Mouse (Mus musculus) embryonic facial prominence, embryonic 13.5 days (tissue): ENCODE results near the gene Vmn1r16. TPM values are rescaled to one million over a fixed set of nuclear protein-coding genes. Genes with fewer than 3 reads are reported as not detected.
"Not testable (repeated sequence)": the region's sequence is repeated elsewhere in the genome, so short reads cannot be mapped to it uniquely, and the experiment has no call there.

Source experiments
- ATAC-seq: fragments of 200-750 bp; cut with Nextera tagmentation; 2 replicates; pipeline ENCODE4 v1.8.0; 2017; ENCODE audit warnings: low read depth; ENCODE audit not compliant: insufficient number of reproducible peaks, insufficient read depth, low FRiP score, low TSS enrichment
- H3K27ac ChIP-seq: fragments of 300-500 bp; sonication (generic); 2 replicates; pipeline ENCODE4 v1.5.1; 2015; ENCODE audit warnings: moderate library complexity, mild to moderate bottlenecking, inconsistent platforms
- H3K27me3 ChIP-seq: fragments of 300-500 bp; sonication (generic); 2 replicates; pipeline ENCODE4 v1.6.1; 2015; ENCODE audit warnings: mild to moderate bottlenecking, inconsistent platforms
- H3K36me3 ChIP-seq: fragments of 300-500 bp; sonication (generic); 2 replicates; pipeline ENCODE4 v1.6.1; 2015; ENCODE audit warnings: mild to moderate bottlenecking, inconsistent platforms
- H3K4me1 ChIP-seq: fragments of 300-500 bp; sonication (generic); 2 replicates; pipeline ENCODE4 v1.6.1; 2015; ENCODE audit warnings: inconsistent platforms
- H3K4me2 ChIP-seq: fragments of 300-500 bp; sonication (generic); 2 replicates; pipeline ENCODE4 v1.6.1; 2015; ENCODE audit warnings: moderate library complexity, mild to moderate bottlenecking, inconsistent platforms
- H3K4me3 ChIP-seq: fragments of 300-500 bp; sonication (generic); 2 replicates; pipeline ENCODE4 v1.5.1; 2015; ENCODE audit warnings: mild to moderate bottlenecking, inconsistent platforms
- H3K9ac ChIP-seq: fragments of 300-500 bp; sonication (generic); 2 replicates; pipeline ENCODE4 v1.6.1; 2015; ENCODE audit warnings: mild to moderate bottlenecking, inconsistent platforms
- H3K9me3 ChIP-seq: fragments of 300-500 bp; sonication (generic); 2 replicates; pipeline ENCODE4 v1.6.1; 2016; ENCODE audit warnings: inconsistent platforms
- WGBS: fragments of 180-500 bp; shearing (Covaris S2); methylation state at CpG from one replicate; pipeline ENCODE4 v1.1.7; 2015; ENCODE audit warnings: mixed read lengths; 5-methylcytosine and 5-hydroxymethylcytosine counted together
- polyA plus RNA-seq: library from polyadenylated mRNA; unstranded; fragments of >200 nt; fragmentation: Nextera tagmentation; extraction: Ambion mirVana; gene quantifications from 2 replicates; pipeline ENCODE4 v1.2.1, GENCODE M21; 2015

Vmn1r16 gene
- not detected in 2 replicates for polyA plus RNA-seq

- no peak within 1 kb of the TSS for H3K4me3 ChIP-seq
- 73% methylated on average over 3 of the region's 3 CpGs for WGBS
- no peak for ATAC-seq
- no peaks in the 10 kb centered on the region for H3K9me3 ChIP-seq
- H3K27ac ChIP-seq, result no peak within 1 kb of the TSS
- H3K4me1 ChIP-seq, result no peaks in the 10 kb centered on the region
- H3K4me2 ChIP-seq, result no peak within 1 kb of the TSS
- no peak within 1 kb of the TSS for H3K9ac ChIP-seq
- no peaks in the 10 kb centered on the region for H3K27me3 ChIP-seq
- no peaks in the 10 kb centered on the region for H3K36me3 ChIP-seq
These were observed at the start of gene Vmn1r16 for GRCm38 (mm10) chr6:57329394-57329793. Vmn1r16 (minus strand) TSS chr6:57329494.

GRCm38 (mm10) chr6:57367496-57367895, 38.2 kb upstream of the Vmn1r16 start:
- Histone ChIP-seq H3K4me3 (no peak overlapping the region), H3K27me3 (no peaks in the 10 kb centered on the region), H3K27ac (no peak overlapping the region), H3K4me1 (no peaks in the 10 kb centered on the region), H3K9ac (no peak overlapping the region), H3K4me2 (no peak overlapping the region), H3K9me3 (no peaks in the 10 kb centered on the region), H3K36me3 (no peaks in the 10 kb centered on the region)
- no peak for ATAC-seq
- 84% methylated on average over 1 of the region's 1 CpGs for WGBS

- WGBS, result 78% methylated on average over 1 of the region's 1 CpGs
- not testable (repeated sequence) for H3K4me2 ChIP-seq
These were observed 36.6 kb upstream of the Vmn1r16 start for GRCm38 (mm10) chr6:57365866-57366265.

GRCm38 (mm10) chr6:57363627-57364026, 34.3 kb upstream of the Vmn1r16 start, which contains the start of gene Vmn1r17:
Vmn1r17 (minus strand) TSS chr6:57363727.
- no peak for ATAC-seq
- no peaks in the 10 kb centered on the region for H3K36me3 ChIP-seq
- no peak within 1 kb of the TSS for H3K4me3 ChIP-seq
- 88% methylated on average over 1 of the region's 1 CpGs for WGBS
- H3K4me2 ChIP-seq, result no peak within 1 kb of the TSS
- no peaks in the 10 kb centered on the region for H3K9me3 ChIP-seq
- H3K4me1 ChIP-seq, result no peaks in the 10 kb centered on the region
- H3K9ac ChIP-seq, result no peak within 1 kb of the TSS
- H3K27ac ChIP-seq, result no peak within 1 kb of the TSS
- H3K27me3 ChIP-seq, result no peaks in the 10 kb centered on the region

More at GRCm38 (mm10) chr6:57365866-57366265, 36.6 kb upstream of the Vmn1r16 start:
- not testable (repeated sequence) for H3K4me3 ChIP-seq, H3K9ac ChIP-seq, H3K9me3 ChIP-seq, H3K36me3 ChIP-seq, ATAC-seq, H3K4me1 ChIP-seq, H3K27me3 ChIP-seq, H3K27ac ChIP-seq

- Histone ChIP-seq H3K27me3 (no peaks in the 10 kb centered on the region), H3K4me3 (no peak overlapping the region), H3K9me3 (no peaks in the 10 kb centered on the region), H3K27ac (no peak overlapping the region), H3K9ac (no peak overlapping the region), H3K36me3 (no peaks in the 10 kb centered on the region), H3K4me2 (no peak overlapping the region), H3K4me1 (no peaks in the 10 kb centered on the region)
- 70% methylated on average over 2 of the region's 2 CpGs for WGBS
- ATAC-seq, result no peak
These were observed 27.6 kb upstream of the Vmn1r16 start for GRCm38 (mm10) chr6:57356864-57357263.

- no peaks in the 10 kb centered on the region for H3K36me3 ChIP-seq
- no peaks in the 10 kb centered on the region for H3K9me3 ChIP-seq
- no peaks in the 10 kb centered on the region for H3K27me3 ChIP-seq
- H3K4me1 ChIP-seq, result no peaks in the 10 kb centered on the region
- no peak overlapping the region for H3K9ac ChIP-seq
- no peak for ATAC-seq
- H3K4me2 ChIP-seq, result no peak overlapping the region
- H3K27ac ChIP-seq, result no peak overlapping the region
- no peak overlapping the region for H3K4me3 ChIP-seq
These were observed 3.1 kb downstream of the Vmn1r16 start for GRCm38 (mm10) chr6:57326176-57326575.

GRCm38 (mm10) chr6:57278952-57279351, 50.3 kb downstream of the Vmn1r16 start:
- H3K27ac ChIP-seq, result no peak overlapping the region
- no peaks in the 10 kb centered on the region for H3K9me3 ChIP-seq
- no peak for ATAC-seq
- no peak overlapping the region for H3K4me3 ChIP-seq
- H3K4me2 ChIP-seq, result no peak overlapping the region
- H3K36me3 ChIP-seq, result no peaks in the 10 kb centered on the region
- no peaks in the 10 kb centered on the region for H3K27me3 ChIP-seq
- H3K9ac ChIP-seq, result no peak overlapping the region
- H3K4me1 ChIP-seq, result no peaks in the 10 kb centered on the region

- ATAC-seq, result no peak
These were observed 56.8 kb downstream of the Vmn1r16 start for GRCm38 (mm10) chr6:57272517-57272916.

GRCm38 (mm10) chr6:57271881-57272280, 57.4 kb downstream of the Vmn1r16 start:
- Histone ChIP-seq H3K9me3 (no peaks in the 10 kb centered on the region), H3K4me2 (no peak overlapping the region), H3K9ac (no peak overlapping the region), H3K4me3 (no peak overlapping the region), H3K27ac (no peak overlapping the region), H3K36me3 (no peaks in the 10 kb centered on the region), H3K4me1 (no peaks in the 10 kb centered on the region), H3K27me3 (no peaks in the 10 kb centered on the region)
- 66% methylated on average over 3 of the region's 3 CpGs for WGBS
- no peak for ATAC-seq

More at GRCm38 (mm10) chr6:57272517-57272916, 56.8 kb downstream of the Vmn1r16 start:
- Histone ChIP-seq H3K4me1 (no peaks in the 10 kb centered on the region), H3K36me3 (no peaks in the 10 kb centered on the region), H3K9ac (no peak overlapping the region), H3K4me3 (no peak overlapping the region), H3K4me2 (no peak overlapping the region), H3K27ac (no peak overlapping the region), H3K9me3 (no peaks in the 10 kb centered on the region), H3K27me3 (no peaks in the 10 kb centered on the region)

Other genes starting within 250 kb of the Vmn1r16 start
- not detected in 2 replicates for gene Vmn1r10, start 220.0 kb downstream of the Vmn1r16 start, polyA plus RNA-seq
- not detected in 2 replicates for gene Vmn1r11, start 196.0 kb downstream of the Vmn1r16 start, polyA plus RNA-seq
- not detected in 2 replicates for gene Vmn1r12, start 172.6 kb downstream of the Vmn1r16 start, polyA plus RNA-seq
- not detected in 2 replicates for gene Vmn1r13, start 126.2 kb downstream of the Vmn1r16 start, polyA plus RNA-seq
- gene Vmn1r14, start 97.8 kb downstream of the Vmn1r16 start, polyA plus RNA-seq, result not detected in 2 replicates
- gene Vmn1r15, start 71.5 kb downstream of the Vmn1r16 start, polyA plus RNA-seq, result not detected in 2 replicates
- not detected in 2 replicates for gene Vmn1r17, start 34.2 kb upstream of the Vmn1r16 start, polyA plus RNA-seq
- not detected in 2 replicates for gene Vmn1r18, start 66.3 kb upstream of the Vmn1r16 start, polyA plus RNA-seq
- not detected in 2 replicates for gene Vmn1r19, start 74.3 kb upstream of the Vmn1r16 start, polyA plus RNA-seq
- gene Vmn1r20, start 99.4 kb upstream of the Vmn1r16 start, polyA plus RNA-seq, result not detected in 2 replicates
- 5.6 and 6.5 TPM in 2 replicates for gene Ppm1k, start 206.0 kb upstream of the Vmn1r16 start, polyA plus RNA-seq